Mouse (Mus musculus) thymus, postnatal 10 days (tissue): ENCODE measurements around the gene Zfp143.

ENCODE experiments used
- DNase-seq, 2 experiments: peaks; one replicate each; pipeline ENCODE4 v3.0.0; 2021; ENCODE audit warnings: low spot score in 2 of 2

The Zfp143 gene

DNA sequence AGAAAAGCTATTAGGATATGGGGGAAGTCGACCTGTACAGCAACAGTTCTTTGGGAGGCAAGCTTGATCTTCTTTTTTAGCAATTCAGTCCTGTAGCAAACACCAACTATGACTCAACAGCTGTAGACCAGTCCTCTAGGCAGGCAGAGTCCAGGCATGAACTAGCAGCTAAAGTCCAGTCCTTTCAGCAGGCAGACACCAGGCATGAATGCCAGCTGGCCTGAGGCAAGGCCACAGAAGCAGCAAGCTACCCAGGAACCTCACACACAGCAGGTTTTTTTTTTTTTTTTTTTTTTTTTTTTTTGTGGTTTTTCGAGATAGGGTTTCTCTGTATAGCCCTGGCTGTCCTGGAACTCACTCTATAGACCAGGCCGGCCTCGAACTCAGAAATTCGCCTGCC, 73.0 kb downstream of the Zfp143 start:
- DNase-seq = no peak

DNA sequence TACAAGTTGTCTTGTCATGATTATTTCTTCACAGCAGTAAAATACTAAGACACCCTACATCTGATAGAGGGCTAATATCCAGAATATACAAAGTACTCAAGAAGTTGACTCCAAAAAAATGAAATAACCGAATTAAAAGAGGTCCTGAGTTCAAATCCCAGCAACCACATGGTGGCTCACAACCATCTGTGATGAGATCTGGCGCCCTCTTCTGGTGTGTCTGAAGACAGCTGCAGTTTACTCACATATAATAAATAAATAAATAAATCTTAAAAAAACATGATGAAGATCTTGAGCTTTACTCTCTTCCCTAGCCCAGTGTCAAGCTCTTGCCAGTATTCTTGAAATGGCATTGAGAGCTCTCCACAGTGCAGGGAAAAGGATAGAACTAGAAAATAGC, 77.5 kb downstream of the Zfp143 start:
- DNase-seq = no peak

DNA sequence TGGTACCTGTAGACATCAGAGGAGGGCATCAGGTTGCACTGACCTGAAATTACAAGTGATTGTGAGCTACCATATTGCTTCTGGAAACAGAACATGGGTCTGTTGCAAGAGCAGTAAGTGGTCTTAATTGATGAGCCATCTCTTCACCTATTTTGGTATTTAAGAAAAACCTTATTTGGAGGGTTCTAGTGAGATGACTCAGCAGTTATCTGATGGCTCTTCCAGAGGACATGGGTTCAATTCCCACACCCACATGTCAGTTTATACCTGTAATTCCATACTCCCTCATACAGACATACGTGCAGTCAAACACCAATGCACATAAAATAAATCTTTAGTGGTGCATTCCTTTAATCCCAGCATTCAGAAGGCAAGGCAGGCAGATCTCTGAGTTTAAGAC, 82.8 kb downstream of the Zfp143 start:
- no peak for DNase-seq
